Mouse (Mus musculus) adrenal gland, adult 8-10 months (tissue): Measurements from ENCODE around the gene St8sia6. TPM values are rescaled to one million over a fixed set of nuclear protein-coding genes. Genes with fewer than 3 reads are reported as not detected.
"Not testable (repeated sequence)": the region's sequence is repeated elsewhere in the genome, so short reads cannot be mapped to it uniquely, and the experiment has no call there.

ENCODE experiments used
- DNase-seq: peaks from one replicate; pipeline ENCODE4 v3.0.0; 2022
- total RNA-seq, 4 experiments: library from RNA; stranded (reverse); gene quantifications; 2 replicates each; pipeline ENCODE4 v1.2.4; 2022

Gene St8sia6
- total RNA-seq = 1 to 10 TPM in 3 of 4 experiments, under 1 TPM in 1; 0.74 to 1.8 (median 1.1) TPM

GRCm38 (mm10) chr2:13793969-13794363 lies at the start of gene St8sia6:
St8sia6 (minus strand) TSS chr2:13794064.
- no peak for DNase-seq

DNA sequence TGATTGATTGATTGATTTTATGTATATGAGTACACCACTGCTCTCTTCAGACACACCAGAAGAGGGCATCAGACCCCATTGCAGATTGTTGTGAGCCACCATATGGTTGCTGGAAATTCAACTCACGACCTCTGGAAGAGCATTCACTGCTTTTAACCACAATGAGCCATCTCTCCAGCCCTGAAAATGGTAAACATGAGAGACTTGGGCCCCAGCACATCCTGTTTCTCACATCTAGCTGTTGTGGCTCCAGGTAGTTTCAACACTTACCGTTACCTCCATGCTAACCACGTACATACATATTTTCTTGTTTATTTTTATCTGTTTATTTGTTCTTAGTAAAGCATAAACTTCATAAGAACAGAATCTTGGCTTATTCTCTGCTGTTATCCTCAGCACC lies 42.4 kb upstream of the St8sia6 start:
- DNase-seq = no peak

DNA sequence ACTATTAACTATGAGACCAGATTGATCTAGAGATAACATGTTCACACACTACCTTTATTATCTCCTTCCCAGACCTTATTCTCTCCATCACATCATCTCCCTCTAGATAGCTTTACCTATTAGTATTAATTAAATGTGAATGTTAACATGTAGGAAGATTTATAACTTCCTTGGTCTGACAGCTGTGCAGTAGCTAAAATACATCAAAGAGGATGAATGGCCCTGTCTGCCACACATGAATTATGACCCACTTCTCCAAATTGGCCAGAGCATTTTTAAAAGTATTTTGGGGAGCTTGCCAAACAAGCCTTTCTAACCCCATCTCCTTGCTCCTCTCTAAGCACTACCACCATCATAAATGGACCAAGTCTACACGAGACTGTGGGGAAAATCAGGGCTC lies 41.1 kb upstream of the St8sia6 start:
- DNase-seq = no peak

DNA sequence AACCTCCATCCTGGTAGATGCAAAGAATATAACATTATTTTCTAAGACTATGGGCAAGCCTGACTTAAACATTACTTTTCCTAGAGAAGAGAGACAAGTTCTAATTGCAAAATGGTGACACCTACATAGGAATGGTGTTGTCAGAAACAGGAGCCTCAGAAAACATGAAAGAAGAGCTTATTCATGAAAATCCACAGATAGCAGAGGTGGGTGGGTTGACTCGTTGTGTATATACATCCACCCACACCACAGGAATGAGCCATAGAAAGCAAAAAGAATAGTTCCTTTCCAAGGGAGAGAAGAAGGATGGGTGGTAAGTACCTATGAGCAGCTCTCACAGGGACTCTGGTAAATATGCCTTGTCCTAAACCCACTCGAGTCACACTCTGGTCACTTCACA lies 22.8 kb upstream of the St8sia6 start:
- DNase-seq = no peak

GRCm38 (mm10) chr2:13808593-13808992 lies 14.7 kb upstream of the St8sia6 start:
- no peak for DNase-seq

DNA sequence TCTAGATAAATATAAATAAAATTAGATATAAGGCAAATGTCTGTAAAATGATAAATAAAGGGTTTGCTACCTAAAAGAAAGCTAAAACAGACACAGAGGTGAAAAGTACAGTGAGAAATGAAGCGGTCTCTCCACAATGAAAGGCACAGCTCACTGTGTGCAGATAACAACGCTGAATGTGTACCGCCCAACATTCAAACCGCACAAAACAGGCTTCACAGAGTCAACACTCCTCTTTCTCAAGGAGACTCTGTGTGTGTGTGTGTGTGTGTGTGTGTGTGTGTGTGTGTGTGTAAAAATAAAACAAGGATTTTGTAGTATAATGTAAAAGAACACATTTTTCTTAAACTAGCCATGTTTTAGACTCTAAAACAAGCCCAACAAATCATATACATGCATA lies 14.1 kb upstream of the St8sia6 start:
- DNase-seq = no peak

DNA sequence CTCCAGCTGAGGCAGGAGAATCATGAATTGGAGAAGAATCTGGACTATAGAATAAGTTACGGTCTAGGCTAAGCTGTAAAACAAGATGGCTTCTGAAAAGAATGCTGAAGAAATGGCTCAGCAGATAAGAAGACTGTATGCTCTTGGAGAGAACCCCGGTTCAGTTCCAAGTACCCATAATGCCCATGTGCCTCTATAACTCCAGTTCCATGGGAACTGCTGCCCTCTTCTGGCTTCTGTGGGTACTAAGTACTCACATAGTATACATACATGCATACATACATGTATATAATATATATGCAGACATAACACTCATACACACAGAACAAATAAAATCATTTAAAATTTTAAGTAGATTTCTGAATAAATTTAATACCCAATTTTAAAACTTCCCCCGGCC lies 12.3 kb upstream of the St8sia6 start:
- no peak for DNase-seq

DNA sequence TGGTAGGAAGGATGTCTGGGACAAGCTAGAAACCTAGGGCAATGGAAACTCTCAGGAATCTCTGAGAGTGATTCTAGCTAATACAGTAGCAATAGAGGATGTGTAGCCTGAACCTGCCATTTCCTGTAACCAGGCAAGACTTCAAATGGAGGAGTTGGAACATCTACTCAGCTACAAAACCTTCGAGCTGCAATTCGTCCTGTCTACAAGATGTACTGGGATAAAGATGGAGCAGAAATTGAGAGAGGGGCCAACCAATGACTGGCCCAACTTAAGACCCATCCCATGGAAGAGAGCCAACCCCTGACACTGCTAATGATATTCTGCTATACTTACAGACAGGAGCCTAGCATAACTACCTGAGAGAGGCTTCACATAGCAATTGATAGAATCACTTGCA lies 6.8 kb upstream of the St8sia6 start:
- DNase-seq = no peak

- no peak for DNase-seq
Observed at GRCm38 (mm10) chr2:13794446-13794845, 582 bp upstream of the St8sia6 start.

GRCm38 (mm10) chr2:13793054-13793968 lies 553 bp downstream of the St8sia6 start:
- DNase-seq = no peak

- DNase-seq = no peak
Observed at GRCm38 (mm10) chr2:13792256-13793005, 1.4 kb downstream of the St8sia6 start.

- no peak for DNase-seq
Observed at GRCm38 (mm10) chr2:13791598-13791997, 2.3 kb downstream of the St8sia6 start.

GRCm38 (mm10) chr2:13789365-13789764 lies 4.5 kb downstream of the St8sia6 start:
- DNase-seq = no peak

DNA sequence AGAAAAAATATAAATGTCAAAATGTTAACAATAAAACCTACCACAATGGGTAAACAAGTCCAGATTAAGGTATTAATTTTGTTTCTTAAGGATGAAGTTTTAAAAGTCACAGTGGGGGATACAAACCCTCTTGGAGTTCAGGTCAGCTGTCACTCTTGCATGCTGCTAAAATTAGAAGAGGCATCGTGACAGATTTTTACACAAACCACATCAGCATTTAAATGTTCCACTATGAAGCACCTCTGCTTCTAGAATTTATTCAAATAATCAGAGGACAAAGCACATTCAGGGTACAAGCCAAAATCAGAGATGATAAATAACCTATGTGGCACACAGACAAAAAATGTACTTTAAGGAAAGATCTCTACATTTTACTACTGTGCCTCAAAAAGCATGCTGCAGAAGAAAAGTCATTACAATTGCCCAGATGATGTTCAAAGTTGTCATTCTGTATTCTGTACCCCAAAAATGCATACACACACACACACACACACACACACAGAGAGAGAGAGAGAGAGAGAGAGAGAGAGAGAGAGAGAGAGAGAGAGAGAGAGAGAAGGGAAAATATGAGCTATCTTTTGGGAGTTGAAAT lies 7.2 kb downstream of the St8sia6 start:
- DNase-seq = no peak

DNA sequence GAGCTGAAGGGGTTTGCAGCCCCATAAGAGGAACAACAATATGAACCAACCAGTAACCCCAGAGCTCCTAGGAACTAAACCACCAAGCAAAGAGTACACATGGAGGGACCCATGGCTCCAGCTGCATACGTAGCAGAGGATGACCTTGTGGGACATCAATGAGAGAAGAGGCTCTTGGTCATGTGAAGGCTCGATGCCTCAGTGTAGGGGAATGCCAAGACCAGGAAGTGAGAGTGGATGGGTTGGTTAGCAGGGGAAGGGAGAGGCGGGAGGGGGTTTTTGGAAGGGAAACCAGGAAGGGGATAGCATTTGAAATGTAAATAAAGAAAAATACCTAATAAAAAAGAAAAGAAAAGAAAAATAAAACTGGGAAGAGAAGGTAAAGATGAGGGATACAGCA lies 7.9 kb downstream of the St8sia6 start:
- not testable (repeated sequence) for DNase-seq

- no peak for DNase-seq
Observed at GRCm38 (mm10) chr2:13785247-13785646, 8.6 kb downstream of the St8sia6 start.

DNA sequence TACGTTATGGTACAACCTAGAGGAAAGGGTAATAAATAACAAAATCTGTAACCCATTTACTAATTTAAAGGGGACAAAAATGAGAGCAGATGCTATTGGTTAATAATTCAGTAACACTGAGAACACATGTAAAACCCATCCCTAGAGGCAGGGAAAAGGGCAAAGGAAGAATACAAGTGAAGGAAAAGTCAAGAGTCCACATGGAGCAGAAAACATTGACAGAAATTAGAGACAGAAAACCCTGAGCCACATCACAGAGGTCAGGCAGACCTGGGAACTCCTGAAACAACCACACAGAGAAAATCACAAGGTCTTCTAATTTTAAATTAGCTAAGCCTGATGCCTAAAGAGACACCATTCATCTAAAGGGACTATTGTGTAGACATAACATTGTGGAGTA lies 9.4 kb downstream of the St8sia6 start:
- no peak for DNase-seq

- no peak for DNase-seq
Observed at GRCm38 (mm10) chr2:13777032-13777431, 16.8 kb downstream of the St8sia6 start.

DNA sequence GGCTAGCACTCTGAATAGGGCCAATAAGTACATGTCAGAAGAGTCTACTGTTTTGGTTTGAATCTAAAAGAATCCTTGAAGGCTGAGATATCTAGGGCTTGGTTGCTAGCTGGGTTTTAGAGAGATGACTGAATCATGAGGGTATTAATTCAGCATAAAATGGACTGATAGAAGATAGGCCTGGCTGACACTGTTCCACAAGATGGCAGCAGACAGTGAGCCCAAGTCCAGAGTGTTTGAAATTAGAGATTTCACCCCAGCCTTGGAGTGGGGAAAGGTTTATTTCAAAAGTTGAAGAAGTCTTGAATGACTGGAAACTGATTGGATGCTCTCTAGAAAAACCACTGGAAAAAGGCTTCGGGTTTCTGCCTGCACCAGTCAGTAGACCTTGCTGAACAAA lies 17.4 kb downstream of the St8sia6 start:
- no peak for DNase-seq

- no peak for DNase-seq
Observed at GRCm38 (mm10) chr2:13775056-13775455, 18.8 kb downstream of the St8sia6 start.

- DNase-seq = no peak
Observed at GRCm38 (mm10) chr2:13768524-13768923, 25.3 kb downstream of the St8sia6 start.

GRCm38 (mm10) chr2:13767532-13768411 lies 26.1 kb downstream of the St8sia6 start:
- DNase-seq = no peak
